In the genomic region with DNA sequence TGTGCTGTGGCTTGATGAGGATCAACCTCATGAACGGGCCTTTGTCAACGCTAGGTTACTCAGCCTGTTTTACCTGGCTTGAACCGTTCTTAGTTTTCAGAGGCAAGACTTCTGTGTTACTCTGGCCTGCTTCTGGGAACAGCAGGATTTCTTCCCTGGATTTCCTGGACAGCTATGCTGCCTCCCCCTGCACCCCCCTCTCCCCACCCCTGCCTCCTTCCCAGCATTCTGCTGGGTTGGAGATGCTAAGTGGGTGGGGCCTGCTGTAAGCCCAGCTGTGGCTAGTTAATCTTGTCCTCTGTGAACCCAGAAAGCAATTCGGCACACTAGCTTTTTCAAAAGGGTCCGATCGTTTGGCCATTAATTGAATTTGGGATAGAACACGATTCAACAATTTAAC, we compare ENCODE assay signal across 12 mouse cellular contexts. TPM values are rescaled to one million over a fixed set of nuclear protein-coding genes. Genes with fewer than 3 reads are reported as not detected.
DNase-seq lines count a peak whose midpoint lies in the region; ATAC-seq and TF ChIP-seq lines count a peak whose summit lies in the region.
"Had no signal": no experiment of that assay in that cellular context is flagged by ENCODE, and none has a peak within 500 bp of the region (broad histone marks: within the 10 kb centered on the region; RNA-seq: fewer than 3 reads in every experiment).

No protein-coding gene starts in this region.

- no peak overlapping the region for H3K9ac ChIP-seq in lung, embryonic 14.5 days
- H3K9ac ChIP-seq in kidney, embryonic 15.5 days, result no peak overlapping the region
- no peak overlapping the region for H3K9ac ChIP-seq in stomach, embryonic 16.5 days (ENCODE audit: low read length)
- no peak overlapping the region for H3K9ac ChIP-seq in forebrain, embryonic 11.5 days (ENCODE audit: low read length)
- H3K9ac ChIP-seq: heart, embryonic 13.5 days; limb, embryonic 12.5 days had no signal

- H3K27me3 ChIP-seq in lung, embryonic 14.5 days (ENCODE audit: insufficient read depth, low read length), result no peaks in the 10 kb centered on the region
- H3K27me3 ChIP-seq in kidney, embryonic 15.5 days, result no peaks in the 10 kb centered on the region
- no peaks in the 10 kb centered on the region for H3K27me3 ChIP-seq in stomach, embryonic 16.5 days (ENCODE audit: control insufficient read depth, insufficient read depth, low read length)
- H3K27me3 ChIP-seq in forebrain, embryonic 11.5 days (ENCODE audit: control insufficient read depth, insufficient read depth, low read length), result no peaks in the 10 kb centered on the region
- H3K27me3 ChIP-seq: CH12.LX had no signal

- DNase-seq in lung, embryonic 14.5 days, result peak; percentile 33
- no peak for DNase-seq in lung, adult 2 months
- DNase-seq in heart, adult 8-10 months (ENCODE audit: low spot score), result peak; percentile 61
- no peak for DNase-seq in right cerebral cortex, postnatal 25 days
- DNase-seq in urinary bladder, postnatal 25 days (ENCODE audit: low spot score), result no peak
- no peak for DNase-seq in forebrain, embryonic 11.5 days (ENCODE audit: low spot score)

- 68% methylated on average over 7 of the region's 7 CpGs for WGBS in lung, embryonic 14.5 days
- WGBS in lung, adult 2 months, result 67% methylated on average over 7 of the region's 7 CpGs
- WGBS in kidney, embryonic 15.5 days, result 73% methylated on average over 7 of the region's 7 CpGs
- 61% methylated on average over 7 of the region's 7 CpGs for WGBS in stomach, embryonic 16.5 days
- 78% methylated on average over 7 of the region's 7 CpGs for WGBS in forebrain, embryonic 11.5 days

- peak; percentile 35; the same call in 1 of the 2 replicates for ATAC-seq in lung, embryonic 14.5 days (ENCODE audit: insufficient read depth)
- peak; percentile 24 for ATAC-seq in kidney, embryonic 15.5 days (replicated peaks; ENCODE audit: low FRiP score)
- ATAC-seq in stomach, embryonic 16.5 days (ENCODE audit: insufficient read depth, low FRiP score), result peak; percentile 56; the same call in 1 of the 2 replicates
- no peak for ATAC-seq in forebrain, embryonic 11.5 days (replicated peaks; ENCODE audit: low FRiP score)
- ATAC-seq: inflammation-experienced regulatory T-cells, adult 6 months had no signal

- no peaks in the 10 kb centered on the region for H3K36me3 ChIP-seq in lung, embryonic 14.5 days (ENCODE audit: insufficient read depth)
- peaks cover 3% of the 10 kb centered on the region for H3K36me3 ChIP-seq in kidney, embryonic 15.5 days
- H3K36me3 ChIP-seq in stomach, embryonic 16.5 days (ENCODE audit: control insufficient read depth, insufficient read depth, low read length), result no peaks in the 10 kb centered on the region
- no peaks in the 10 kb centered on the region for H3K36me3 ChIP-seq in forebrain, embryonic 11.5 days (ENCODE audit: control insufficient read depth, insufficient read depth, low read length)
- H3K36me3 ChIP-seq: heart, embryonic 13.5 days; limb, embryonic 12.5 days had no signal

- H3K9me3 ChIP-seq in lung, embryonic 14.5 days (ENCODE audit: low read depth, low read length), result no peaks in the 10 kb centered on the region
- H3K9me3 ChIP-seq in kidney, embryonic 15.5 days (replicated peaks), result no peaks in the 10 kb centered on the region
- no peaks in the 10 kb centered on the region for H3K9me3 ChIP-seq in stomach, embryonic 16.5 days (replicated peaks; ENCODE audit: control insufficient read depth, low read length)
- H3K9me3 ChIP-seq in forebrain, embryonic 11.5 days (ENCODE audit: control insufficient read depth, low read length), result no peaks in the 10 kb centered on the region
- H3K9me3 ChIP-seq: heart, embryonic 13.5 days; limb, embryonic 12.5 days had no signal

- H3K4me3 ChIP-seq in lung, embryonic 14.5 days (ENCODE audit: low read depth, low read length), result no peak overlapping the region
- H3K4me3 ChIP-seq in lung, adult 2 months (replicated peaks; ENCODE audit: extremely low read depth, low read depth, low read length), result no peak overlapping the region
- H3K4me3 ChIP-seq in kidney, embryonic 15.5 days (replicated peaks), result no peak overlapping the region
- H3K4me3 ChIP-seq in stomach, embryonic 16.5 days (replicated peaks; ENCODE audit: low read length), result no peak overlapping the region
- no peak overlapping the region for H3K4me3 ChIP-seq in forebrain, embryonic 11.5 days (ENCODE audit: low read depth, low read length)
- H3K4me3 ChIP-seq: heart, embryonic 13.5 days; limb, embryonic 12.5 days had no signal

- no peak for TF ChIP-seq CTCF in lung, embryonic 14.5 days (IDR thresholded peaks at IDR 0.05; ENCODE audit: low read depth)
- TF ChIP-seq CTCF in lung, adult 2 months (IDR thresholded peaks at IDR 0.05; ENCODE audit: insufficient read depth, low read length), result no peak

- no peak for TF ChIP-seq POLR2A in lung, adult 2 months (IDR thresholded peaks at IDR 0.05; ENCODE audit: borderline replicate concordance, extremely low read depth, low read depth, low read length)

- no peak overlapping the region for H3K4me2 ChIP-seq in lung, embryonic 14.5 days
- no peak overlapping the region for H3K4me2 ChIP-seq in kidney, embryonic 15.5 days
- H3K4me2 ChIP-seq in stomach, embryonic 16.5 days (ENCODE audit: low read depth, low read length), result no peak overlapping the region
- H3K4me2 ChIP-seq in forebrain, embryonic 11.5 days (ENCODE audit: low read depth, low read length, severe bottlenecking), result no peak overlapping the region
- H3K4me2 ChIP-seq: heart, embryonic 13.5 days; limb, embryonic 12.5 days had no signal

- H3K27ac ChIP-seq in lung, embryonic 14.5 days (ENCODE audit: low read depth), result no peak overlapping the region
- H3K27ac ChIP-seq in kidney, embryonic 15.5 days, result peak overlapping the region; percentile 69
- H3K27ac ChIP-seq in stomach, embryonic 16.5 days (ENCODE audit: low read length), result peak overlapping the region; percentile 80
- no peak overlapping the region for H3K27ac ChIP-seq in forebrain, embryonic 11.5 days (ENCODE audit: low read depth, low read length)
- H3K27ac ChIP-seq: heart, embryonic 13.5 days; limb, embryonic 12.5 days had no signal

- H3K4me1 ChIP-seq in lung, embryonic 14.5 days (ENCODE audit: insufficient read depth), result peaks cover 7% of the 10 kb centered on the region; the same call in 1 of the 2 replicates
- H3K4me1 ChIP-seq in lung, adult 2 months (ENCODE audit: control insufficient read depth, insufficient read depth, low read length), result peaks cover 26% of the 10 kb centered on the region
- peaks cover 73% of the 10 kb centered on the region for H3K4me1 ChIP-seq in kidney, embryonic 15.5 days
- H3K4me1 ChIP-seq in stomach, embryonic 16.5 days (ENCODE audit: control insufficient read depth, insufficient read depth, low read length), result peaks cover 29% of the 10 kb centered on the region
- H3K4me1 ChIP-seq in forebrain, embryonic 11.5 days (replicated peaks; ENCODE audit: control insufficient read depth, insufficient read depth, low read length), result no peaks in the 10 kb centered on the region; the same call in 1 of the 2 replicates

RNA-seq across cellular contexts. Expression of a gene that starts 7.7 kb away (rescaled TPM):
- polyA plus RNA-seq in lung, embryonic 14.5 days (2014; fragmentation: Nextera tagmentation; extraction: Ambion mirVana), result 35.1 and 37.9 TPM in 2 replicates
- 2,523 and 4,787 TPM in 2 replicates for polyA plus RNA-seq in lung, adult 2 months (2012; rRNA removed)
- 100 to 1,000 TPM; 123 to 169 (median 129) TPM for total RNA-seq in heart, adult 8-10 months (2022)
- polyA plus RNA-seq in kidney, embryonic 15.5 days (2015; fragmentation: Nextera tagmentation; extraction: Ambion mirVana), result 343 and 354 TPM in 2 replicates
- 178 and 180 TPM in 2 replicates for polyA plus RNA-seq in stomach, embryonic 16.5 days (2015; fragmentation: Nextera tagmentation; extraction: Ambion mirVana)
- 15.4 and 20.5 TPM in 2 replicates for polyA plus RNA-seq in forebrain, embryonic 11.5 days (2014; fragmentation: Nextera tagmentation; extraction: Ambion mirVana)

Comparison
In these comparisons a context has a peak if more than half of its experiments do, and no peak if none do; other contexts are left out.
1. DNase-seq: peak in lung, embryonic 14.5 days (single experiment) and heart, adult 8-10 months (single experiment); none in lung, adult 2 months (single experiment), right cerebral cortex, postnatal 25 days (single experiment), urinary bladder, postnatal 25 days (single experiment) and forebrain, embryonic 11.5 days (single experiment).
2. H3K27ac ChIP-seq: peak in kidney, embryonic 15.5 days (single experiment) and stomach, embryonic 16.5 days (single experiment); none in lung, embryonic 14.5 days (single experiment) and forebrain, embryonic 11.5 days (single experiment).